Mouse (Mus musculus): ENCODE data around the gene Man1c1. TPM values are rescaled to one million over a fixed set of nuclear protein-coding genes. Genes with fewer than 3 reads are reported as not detected.

Man1c1 gene
- polyA plus RNA-seq, 1 experiment from 2014 or later, result 4.1 TPM

- H3K9me3 ChIP-seq, result no peaks in the 10 kb centered on the region
- no peak overlapping the region for H3K27ac ChIP-seq
- 0 out of 2 replicates have a peak, but pooled peaks cover 2% of the 10 kb centered on the region for H3K36me3 ChIP-seq
- H3K27me3 ChIP-seq (ENCODE audit: insufficient read depth, poor library complexity, severe bottlenecking), result peaks cover 15% of the 10 kb centered on the region; the same call in 1 of the 2 replicates
- WGBS, result 91% methylated on average over 3 of the region's 3 CpGs
- DNase-seq (ENCODE audit: low spot score), result no peak
- no peak overlapping the region for H3K4me3 ChIP-seq
- H3K4me1 ChIP-seq (replicated peaks), result peaks cover 67% of the 10 kb centered on the region
These were observed 35.4 kb upstream of the Man1c1 start for GRCm38 (mm10) chr4:134739530-134739929.

GRCm38 (mm10) chr4:134737365-134737910 lies 33.3 kb upstream of the Man1c1 start:
- H3K4me1 ChIP-seq (replicated peaks), result peaks cover 60% of the 10 kb centered on the region
- 60% methylated on average over 14 of the region's 14 CpGs for WGBS
- no peak for DNase-seq (ENCODE audit: low spot score)

GRCm38 (mm10) chr4:134736147-134736546 lies 32.1 kb upstream of the Man1c1 start:
- WGBS, result 71% methylated on average over 7 of the region's 7 CpGs
- peaks cover 53% of the 10 kb centered on the region for H3K4me1 ChIP-seq (replicated peaks)
- no peak for DNase-seq (ENCODE audit: low spot score)

More at GRCm38 (mm10) chr4:134737365-134737910, 33.3 kb upstream of the Man1c1 start:
- Histone ChIP-seq H3K27me3 (ENCODE audit: insufficient read depth, poor library complexity, severe bottlenecking) (peaks cover 15% of the 10 kb centered on the region; the same call in 1 of the 2 replicates), H3K27ac (no peak overlapping the region), H3K9me3 (no peaks in the 10 kb centered on the region), H3K36me3 (0 out of 2 replicates have a peak, but pooled peaks cover 2% of the 10 kb centered on the region), H3K4me3 (no peak overlapping the region)

GRCm38 (mm10) chr4:134734629-134735081 lies 30.6 kb upstream of the Man1c1 start:
- Histone ChIP-seq H3K9me3 (no peaks in the 10 kb centered on the region), H3K4me1 (replicated peaks) (peaks cover 61% of the 10 kb centered on the region), H3K27ac (peak overlapping the region; percentile 75), H3K4me3 (peak overlapping the region; percentile 26), H3K27me3 (ENCODE audit: insufficient read depth, poor library complexity, severe bottlenecking) (peaks cover 32% of the 10 kb centered on the region), H3K36me3 (no peaks in the 10 kb centered on the region)
- DNase-seq (ENCODE audit: low spot score), result no peak
- WGBS, result 46% methylated on average over 9 of the region's 9 CpGs

More at GRCm38 (mm10) chr4:134736147-134736546, 32.1 kb upstream of the Man1c1 start:
- no peaks in the 10 kb centered on the region for H3K36me3 ChIP-seq
- peaks cover 21% of the 10 kb centered on the region for H3K27me3 ChIP-seq (ENCODE audit: insufficient read depth, poor library complexity, severe bottlenecking)
- H3K9me3 ChIP-seq, result no peaks in the 10 kb centered on the region
- no peak overlapping the region for H3K27ac ChIP-seq
- H3K4me3 ChIP-seq, result no peak overlapping the region

- Histone ChIP-seq H3K9me3 (no peaks in the 10 kb centered on the region), H3K4me1 (replicated peaks) (peaks cover 66% of the 10 kb centered on the region), H3K27me3 (ENCODE audit: insufficient read depth, poor library complexity, severe bottlenecking) (peaks cover 35% of the 10 kb centered on the region), H3K36me3 (no peaks in the 10 kb centered on the region), H3K4me3 (peak overlapping the region; percentile 26), H3K27ac (peak overlapping the region; percentile 75)
- peak; percentile 58 for DNase-seq (ENCODE audit: low spot score)
- WGBS, result 7% methylated on average over 13 of the region's 13 CpGs
These were observed 30.0 kb upstream of the Man1c1 start for GRCm38 (mm10) chr4:134734038-134734628.

GRCm38 (mm10) chr4:134733371-134733770 lies 29.3 kb upstream of the Man1c1 start:
- Histone ChIP-seq H3K36me3 (no peaks in the 10 kb centered on the region), H3K27me3 (ENCODE audit: insufficient read depth, poor library complexity, severe bottlenecking) (peaks cover 34% of the 10 kb centered on the region), H3K4me3 (no peak overlapping the region), H3K4me1 (replicated peaks) (peaks cover 70% of the 10 kb centered on the region), H3K9me3 (no peaks in the 10 kb centered on the region), H3K27ac (no peak overlapping the region)
- WGBS, result 62% methylated on average over 9 of the region's 9 CpGs
- no peak for DNase-seq (ENCODE audit: low spot score)

- no peak overlapping the region; the same call in 1 of the 2 replicates for H3K4me3 ChIP-seq
- peaks cover 24% of the 10 kb centered on the region for H3K27me3 ChIP-seq (ENCODE audit: insufficient read depth, poor library complexity, severe bottlenecking)
- peak overlapping the region; percentile 40; the same call in 1 of the 2 replicates for H3K27ac ChIP-seq
- DNase-seq (ENCODE audit: low spot score), result no peak
- no peaks in the 10 kb centered on the region for H3K9me3 ChIP-seq
- peaks cover 47% of the 10 kb centered on the region for H3K4me1 ChIP-seq (replicated peaks)
- no peaks in the 10 kb centered on the region for H3K36me3 ChIP-seq
- 2% methylated on average over 8 of the region's 8 CpGs for WGBS
These were observed 26.0 kb upstream of the Man1c1 start for GRCm38 (mm10) chr4:134730106-134730505.

GRCm38 (mm10) chr4:134725735-134726345 lies 21.8 kb upstream of the Man1c1 start:
- no peak overlapping the region for H3K27ac ChIP-seq
- no peaks in the 10 kb centered on the region for H3K9me3 ChIP-seq
- H3K27me3 ChIP-seq (ENCODE audit: insufficient read depth, poor library complexity, severe bottlenecking), result peaks cover 18% of the 10 kb centered on the region
- no peaks in the 10 kb centered on the region for H3K36me3 ChIP-seq
- H3K4me1 ChIP-seq (replicated peaks), result peaks cover 26% of the 10 kb centered on the region
- 70% methylated on average over 13 of the region's 13 CpGs for WGBS
- H3K4me3 ChIP-seq, result no peak overlapping the region
- no peak for DNase-seq (ENCODE audit: low spot score)

- Histone ChIP-seq H3K36me3 (no peaks in the 10 kb centered on the region), H3K27me3 (ENCODE audit: insufficient read depth, poor library complexity, severe bottlenecking) (peaks cover 10% of the 10 kb centered on the region), H3K4me1 (replicated peaks) (peaks cover 21% of the 10 kb centered on the region), H3K9me3 (no peaks in the 10 kb centered on the region), H3K27ac (peak overlapping the region; percentile 18; the same call in 1 of the 2 replicates), H3K4me3 (no peak overlapping the region)
- no peak for DNase-seq (ENCODE audit: low spot score)
- 68% methylated on average over 4 of the region's 4 CpGs for WGBS
These were observed 20.9 kb upstream of the Man1c1 start for GRCm38 (mm10) chr4:134724974-134725373.

GRCm38 (mm10) chr4:134723251-134723650 lies 19.2 kb upstream of the Man1c1 start:
- DNase-seq (ENCODE audit: low spot score), result no peak
- no peaks in the 10 kb centered on the region for H3K9me3 ChIP-seq
- no peak overlapping the region for H3K27ac ChIP-seq
- H3K36me3 ChIP-seq, result no peaks in the 10 kb centered on the region
- no peaks in the 10 kb centered on the region for H3K27me3 ChIP-seq (ENCODE audit: insufficient read depth, poor library complexity, severe bottlenecking)
- no peak overlapping the region for H3K4me3 ChIP-seq
- H3K4me1 ChIP-seq (replicated peaks), result peaks cover 8% of the 10 kb centered on the region
- WGBS, result 69% methylated on average over 3 of the region's 3 CpGs

- WGBS, result 86% methylated on average over 6 of the region's 6 CpGs
- DNase-seq (ENCODE audit: low spot score), result no peak
- Histone ChIP-seq H3K27ac (no peak overlapping the region), H3K4me1 (replicated peaks) (peaks cover 14% of the 10 kb centered on the region; the same call in 1 of the 2 replicates), H3K36me3 (no peaks in the 10 kb centered on the region), H3K9me3 (no peaks in the 10 kb centered on the region), H3K27me3 (ENCODE audit: insufficient read depth, poor library complexity, severe bottlenecking) (no peaks in the 10 kb centered on the region), H3K4me3 (no peak overlapping the region)
These were observed 17.0 kb upstream of the Man1c1 start for GRCm38 (mm10) chr4:134721076-134721475.

GRCm38 (mm10) chr4:134720371-134720770 lies 16.3 kb upstream of the Man1c1 start:
- no peak overlapping the region for H3K4me3 ChIP-seq
- peaks cover 14% of the 10 kb centered on the region; the same call in 1 of the 2 replicates for H3K4me1 ChIP-seq (replicated peaks)
- H3K27me3 ChIP-seq (ENCODE audit: insufficient read depth, poor library complexity, severe bottlenecking), result no peaks in the 10 kb centered on the region

GRCm38 (mm10) chr4:134719489-134719888 lies 15.4 kb upstream of the Man1c1 start:
- WGBS, result 77% methylated on average over 8 of the region's 8 CpGs

More at GRCm38 (mm10) chr4:134720371-134720770, 16.3 kb upstream of the Man1c1 start:
- 69% methylated on average over 3 of the region's 3 CpGs for WGBS
- H3K27ac ChIP-seq, result no peak overlapping the region
- no peaks in the 10 kb centered on the region for H3K9me3 ChIP-seq
- H3K36me3 ChIP-seq, result no peaks in the 10 kb centered on the region
- no peak for DNase-seq (ENCODE audit: low spot score)

More at GRCm38 (mm10) chr4:134719489-134719888, 15.4 kb upstream of the Man1c1 start:
- no peak for DNase-seq (ENCODE audit: low spot score)
- H3K4me3 ChIP-seq, result no peak overlapping the region
- no peak overlapping the region for H3K27ac ChIP-seq
- no peaks in the 10 kb centered on the region for H3K9me3 ChIP-seq
- H3K27me3 ChIP-seq (ENCODE audit: insufficient read depth, poor library complexity, severe bottlenecking), result no peaks in the 10 kb centered on the region
- H3K4me1 ChIP-seq (replicated peaks), result 0 out of 2 replicates have a peak, but pooled peaks cover 10% of the 10 kb centered on the region
- no peaks in the 10 kb centered on the region for H3K36me3 ChIP-seq

Data from hindbrain, embryonic 10.5 days (tissue).